Comparison of ENCODE assay signal across 8 mouse cellular contexts in genomic region chr13:19698524-19699173, GRCm38 (mm10). TPM values are rescaled to one million over a fixed set of nuclear protein-coding genes. Genes with fewer than 3 reads are reported as not detected.
DNase-seq lines count a peak whose midpoint lies in the region; ATAC-seq and TF ChIP-seq lines count a peak whose summit lies in the region.

No protein-coding gene starts in this region.

- no peaks in the 10 kb centered on the region for H3K4me1 ChIP-seq in intestine, embryonic 14.5 days (replicated peaks; ENCODE audit: control insufficient read depth, insufficient read depth, low read length)
- H3K4me1 ChIP-seq in intestine, embryonic 16.5 days (ENCODE audit: control insufficient read depth, insufficient read depth, low read length), result no peaks in the 10 kb centered on the region
- no peaks in the 10 kb centered on the region for H3K4me1 ChIP-seq in G1E (ENCODE audit: insufficient read depth, low read depth, low read length)
- H3K4me1 ChIP-seq in hindbrain, embryonic 14.5 days (replicated peaks; ENCODE audit: control insufficient read depth, insufficient read depth, low read length), result no peaks in the 10 kb centered on the region
- no peaks in the 10 kb centered on the region for H3K4me1 ChIP-seq in stomach, embryonic 16.5 days (ENCODE audit: control insufficient read depth, insufficient read depth, low read length)

- no peaks in the 10 kb centered on the region for H3K27me3 ChIP-seq in intestine, embryonic 14.5 days (replicated peaks; ENCODE audit: control insufficient read depth, insufficient read depth, low read length)
- no peaks in the 10 kb centered on the region for H3K27me3 ChIP-seq in intestine, embryonic 16.5 days (replicated peaks; ENCODE audit: control insufficient read depth, insufficient read depth, low read length)
- H3K27me3 ChIP-seq in G1E (ENCODE audit: insufficient read depth, low read length), result peaks cover 2% of the 10 kb centered on the region; the same call in 1 of the 2 replicates
- H3K27me3 ChIP-seq in hindbrain, embryonic 14.5 days (ENCODE audit: control insufficient read depth, insufficient read depth, low read length), result 0 out of 2 replicates have a peak, but pooled peaks cover 4% of the 10 kb centered on the region
- no peaks in the 10 kb centered on the region for H3K27me3 ChIP-seq in stomach, embryonic 16.5 days (ENCODE audit: control insufficient read depth, insufficient read depth, low read length)

- no peaks in the 10 kb centered on the region for H3K9me3 ChIP-seq in intestine, embryonic 14.5 days (ENCODE audit: control insufficient read depth, low read length)
- no peaks in the 10 kb centered on the region for H3K9me3 ChIP-seq in intestine, embryonic 16.5 days (ENCODE audit: control insufficient read depth, low read length)
- H3K9me3 ChIP-seq in G1E (replicated peaks), result no peaks in the 10 kb centered on the region
- no peaks in the 10 kb centered on the region for H3K9me3 ChIP-seq in hindbrain, embryonic 14.5 days (ENCODE audit: control insufficient read depth, low read length)
- H3K9me3 ChIP-seq in stomach, embryonic 16.5 days (replicated peaks; ENCODE audit: control insufficient read depth, low read length), result no peaks in the 10 kb centered on the region

- H3K4me2 ChIP-seq in intestine, embryonic 14.5 days (ENCODE audit: low read length), result no peak overlapping the region; the same call in 1 of the 2 replicates
- no peak overlapping the region for H3K4me2 ChIP-seq in intestine, embryonic 16.5 days (ENCODE audit: low read depth, low read length)
- peak overlapping the region; percentile 19; the same call in 1 of the 2 replicates for H3K4me2 ChIP-seq in hindbrain, embryonic 14.5 days (replicated peaks)
- no peak overlapping the region for H3K4me2 ChIP-seq in stomach, embryonic 16.5 days (ENCODE audit: low read depth, low read length)

- H3K27ac ChIP-seq in intestine, embryonic 14.5 days (ENCODE audit: low read depth), result no peak overlapping the region
- H3K27ac ChIP-seq in intestine, embryonic 16.5 days (ENCODE audit: low read length), result no peak overlapping the region
- H3K27ac ChIP-seq in hindbrain, embryonic 14.5 days, result no peak overlapping the region
- no peak overlapping the region for H3K27ac ChIP-seq in stomach, embryonic 16.5 days (ENCODE audit: low read length)

- peak; percentile 59; the same call in 1 of the 2 replicates for ATAC-seq in intestine, embryonic 14.5 days (replicated peaks; ENCODE audit: low FRiP score, low TSS enrichment, low read depth)
- no peak for ATAC-seq in intestine, embryonic 16.5 days
- no peak for ATAC-seq in G1E (ENCODE audit: extremely low read depth, insufficient number of reproducible peaks, low FRiP score, poor library complexity, severe bottlenecking)
- peak; percentile 56; the same call in 1 of the 2 replicates for ATAC-seq in hindbrain, embryonic 14.5 days (ENCODE audit: low FRiP score)
- ATAC-seq in stomach, embryonic 16.5 days (ENCODE audit: insufficient read depth, low FRiP score), result 0 out of 2 replicates have a peak, but pooled peaks have one; percentile 37

- no peaks in the 10 kb centered on the region for H3K36me3 ChIP-seq in intestine, embryonic 14.5 days (ENCODE audit: control insufficient read depth, insufficient read depth, low read length)
- H3K36me3 ChIP-seq in intestine, embryonic 16.5 days (ENCODE audit: control insufficient read depth, insufficient read depth, low read length), result no peaks in the 10 kb centered on the region
- H3K36me3 ChIP-seq in G1E (replicated peaks), result no peaks in the 10 kb centered on the region
- no peaks in the 10 kb centered on the region for H3K36me3 ChIP-seq in hindbrain, embryonic 14.5 days (replicated peaks; ENCODE audit: control insufficient read depth, insufficient read depth)
- H3K36me3 ChIP-seq in stomach, embryonic 16.5 days (ENCODE audit: control insufficient read depth, insufficient read depth, low read length), result no peaks in the 10 kb centered on the region

- no peak overlapping the region for H3K9ac ChIP-seq in intestine, embryonic 14.5 days (ENCODE audit: low read length)
- no peak overlapping the region for H3K9ac ChIP-seq in intestine, embryonic 16.5 days (ENCODE audit: low read depth, low read length)
- no peak overlapping the region for H3K9ac ChIP-seq in hindbrain, embryonic 14.5 days
- no peak overlapping the region for H3K9ac ChIP-seq in stomach, embryonic 16.5 days (ENCODE audit: low read length)

- H3K4me3 ChIP-seq in intestine, embryonic 14.5 days (ENCODE audit: low read depth, low read length), result no peak overlapping the region
- no peak overlapping the region for H3K4me3 ChIP-seq in intestine, embryonic 16.5 days (ENCODE audit: low read length)
- no peak overlapping the region for H3K4me3 ChIP-seq in G1E (ENCODE audit: low read depth, low read length)
- H3K4me3 ChIP-seq in hindbrain, embryonic 14.5 days (replicated peaks; ENCODE audit: low read length), result no peak overlapping the region
- no peak overlapping the region for H3K4me3 ChIP-seq in stomach, embryonic 16.5 days (replicated peaks; ENCODE audit: low read length)

- WGBS in intestine, embryonic 14.5 days, result 22% methylated on average over 12 of the region's 12 CpGs
- WGBS in intestine, embryonic 16.5 days, result 29% methylated on average over 12 of the region's 12 CpGs
- 31% methylated on average over 12 of the region's 12 CpGs for WGBS in hindbrain, embryonic 14.5 days
- WGBS in stomach, embryonic 16.5 days, result 23% methylated on average over 12 of the region's 12 CpGs

- DNase-seq in intestine, embryonic 14.5 days (ENCODE audit: low spot score), result peak; percentile 70
- no peak for DNase-seq in G1E (ENCODE audit: low spot score)
- peak; percentile 88 for DNase-seq in embryo, embryonic 10 days (ENCODE audit: low spot score)
- DNase-seq in hindbrain, embryonic 14.5 days (ENCODE audit: low spot score), result peak; percentile 82
- peak; percentile 38 for DNase-seq in lung, postnatal 25 days (ENCODE audit: low spot score)
- DNase-seq in natural killer cell, adult 2 months (ENCODE audit: low spot score in 2 of 2), result no peak

- peak; percentile 44; the same call in 1 of the 2 replicates for TF ChIP-seq CTCF in G1E (IDR thresholded peaks at IDR 0.05; ENCODE audit: low read depth, low read length)

RNA-seq across cellular contexts. Expression of gene Nme8, which starts 1.1 kb away (rescaled TPM):
- not detected in 2 replicates for polyA plus RNA-seq in intestine, embryonic 14.5 days (2014; fragmentation: Nextera tagmentation; extraction: Ambion mirVana)
- polyA plus RNA-seq in intestine, embryonic 16.5 days (2015; fragmentation: Nextera tagmentation; extraction: Ambion mirVana), result not detected in 2 replicates
- total RNA-seq in G1E (2014; fragmentation: Nextera tagmentation) (not detected in 2 replicates), G1E (2017) (0.11 TPM in 1 of 2 replicates, not detected in the other)
- polyA plus RNA-seq in G1E (2012), result not detected in 2 replicates
- polyA plus RNA-seq in hindbrain, embryonic 14.5 days (2014; fragmentation: Nextera tagmentation; extraction: Ambion mirVana), result 0.17 TPM in 1 of 2 replicates, not detected in the other
- polyA plus RNA-seq in stomach, embryonic 16.5 days (2015; fragmentation: Nextera tagmentation; extraction: Ambion mirVana), result not detected in 2 replicates

Comparison
In these comparisons a context has a peak if more than half of its experiments do, and no peak if none do; other contexts are left out.
1. ATAC-seq: peak in intestine, embryonic 14.5 days (single experiment), hindbrain, embryonic 14.5 days (single experiment) and stomach, embryonic 16.5 days (single experiment); none in intestine, embryonic 16.5 days (single experiment) and G1E (single experiment).
2. DNase-seq: peak in intestine, embryonic 14.5 days (single experiment), embryo, embryonic 10 days (single experiment), hindbrain, embryonic 14.5 days (single experiment) and lung, postnatal 25 days (single experiment); none in G1E (single experiment) and natural killer cell, adult 2 months (0 of 2).